Mouse (Mus musculus): ENCODE results near the gene Mrfap1.

Gene Mrfap1

DNA sequence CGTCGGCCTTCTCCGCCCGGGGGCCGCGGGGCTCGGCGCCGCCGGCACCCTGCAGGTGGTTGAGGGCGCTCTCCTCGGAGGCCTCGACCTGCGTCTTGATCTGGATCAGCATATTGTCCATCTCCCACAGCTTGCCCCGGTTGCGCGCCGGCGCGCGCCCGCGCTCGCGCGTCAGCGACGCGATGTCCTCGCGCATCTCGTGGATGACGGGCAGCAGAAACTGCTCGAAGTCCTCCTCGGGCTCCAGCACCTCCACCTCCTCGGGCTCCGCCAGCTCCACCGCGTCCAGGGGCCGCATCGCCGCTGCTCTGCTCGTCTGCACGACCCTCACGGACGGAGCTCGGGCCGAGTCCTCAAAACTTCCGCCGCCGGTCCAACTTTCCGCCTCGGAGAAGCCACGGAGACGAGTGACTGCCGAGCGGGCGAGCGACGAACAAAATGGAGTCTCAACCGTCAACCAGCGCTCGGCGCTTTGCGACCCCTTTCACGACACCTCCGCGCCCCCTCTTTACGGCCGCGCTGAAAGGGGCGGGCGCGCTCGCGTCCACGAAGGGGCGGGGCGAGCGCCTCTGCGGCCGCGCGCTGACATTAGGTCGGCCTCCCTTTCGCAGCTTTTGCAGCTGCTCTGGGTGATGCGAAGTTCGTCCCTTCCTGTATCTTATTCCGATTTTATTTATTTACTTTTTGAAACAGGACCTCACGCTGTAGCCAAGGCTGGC, at the start of gene Mrfap1:
Gene Mrfap1, minus strand, starts transcription at position 477 of the 719 bp plus-strand sequence.
- TF ChIP-seq GATA4 (IDR thresholded peaks at IDR 0.05; ENCODE audit: insufficient replicate concordance, low read length) = peak; percentile 13; the same call in 1 of the 2 replicates

DNA sequence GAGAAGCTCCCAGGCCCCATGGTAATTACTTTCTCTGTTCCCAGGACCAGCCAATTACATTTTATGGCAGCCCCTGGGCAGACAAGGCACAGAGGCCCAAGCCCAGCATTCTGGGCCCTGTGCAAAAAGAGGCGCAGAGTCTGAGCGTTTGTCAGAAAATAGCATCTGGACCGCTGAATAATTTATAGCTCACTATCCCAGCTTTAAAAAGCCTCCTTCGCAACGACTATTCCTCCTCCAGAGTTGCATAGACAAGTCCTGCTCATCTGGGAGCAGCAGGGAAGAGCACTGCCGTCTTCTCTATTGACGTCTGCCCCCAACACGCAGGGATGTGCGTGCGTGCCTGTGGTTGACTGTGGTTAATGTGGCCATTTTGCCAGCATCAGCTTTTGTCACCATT, 47.9 kb upstream of the Mrfap1 start:
- TF ChIP-seq GATA4 (IDR thresholded peaks at IDR 0.05; ENCODE audit: insufficient replicate concordance, low read length) = no peak

GRCm38 (mm10) chr5:36841701-36842100, 45.1 kb upstream of the Mrfap1 start:
- no peak for TF ChIP-seq GATA4 (IDR thresholded peaks at IDR 0.05; ENCODE audit: insufficient replicate concordance, low read length)

GRCm38 (mm10) chr5:36840092-36840491, 43.5 kb upstream of the Mrfap1 start:
- no peak for TF ChIP-seq GATA4 (IDR thresholded peaks at IDR 0.05; ENCODE audit: insufficient replicate concordance, low read length)

GRCm38 (mm10) chr5:36839602-36840001, 43.0 kb upstream of the Mrfap1 start:
- TF ChIP-seq GATA4 (IDR thresholded peaks at IDR 0.05; ENCODE audit: insufficient replicate concordance, low read length) = no peak

DNA sequence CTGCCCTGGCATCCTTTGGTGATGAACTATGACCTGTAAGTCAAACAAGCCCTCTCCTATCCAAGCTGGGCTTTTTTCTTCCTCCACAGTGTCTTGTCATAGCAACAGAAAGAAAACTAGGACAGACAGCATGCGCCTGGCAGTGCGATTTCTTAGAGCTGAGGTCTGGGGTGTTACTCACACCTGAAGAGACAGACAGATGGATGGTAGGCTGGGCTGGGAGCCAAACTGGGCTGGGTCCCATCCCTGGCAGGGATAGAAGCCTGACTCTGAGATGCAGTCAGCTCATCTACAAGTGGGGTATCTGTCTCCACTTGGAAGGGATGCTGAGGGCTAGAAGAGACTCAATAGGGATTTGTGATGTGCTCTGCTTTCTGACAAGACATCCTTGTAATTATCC, 42.5 kb upstream of the Mrfap1 start:
- no peak for TF ChIP-seq GATA4 (IDR thresholded peaks at IDR 0.05; ENCODE audit: insufficient replicate concordance, low read length)

- TF ChIP-seq GATA4 (IDR thresholded peaks at IDR 0.05; ENCODE audit: insufficient replicate concordance, low read length) = no peak
Measured at GRCm38 (mm10) chr5:36835933-36836332, 39.4 kb upstream of the Mrfap1 start.

DNA sequence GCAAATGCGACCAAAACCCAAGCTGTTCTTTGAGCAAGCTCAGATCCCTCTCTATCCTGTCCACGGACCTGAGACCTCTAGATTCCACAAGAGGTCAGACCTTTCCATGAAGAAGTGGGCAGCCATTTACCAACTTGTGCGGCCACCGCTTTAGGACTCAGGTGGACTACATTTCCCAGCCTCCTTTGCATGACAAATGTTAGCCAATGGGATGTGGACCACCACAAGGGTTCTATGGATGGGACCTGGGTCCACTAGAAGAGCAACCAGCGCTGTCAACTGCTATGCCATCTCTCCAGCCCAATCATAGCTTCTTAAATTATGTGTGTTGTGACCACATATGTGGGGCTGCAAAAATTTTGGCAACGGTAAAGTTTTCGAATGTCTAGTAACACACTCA, 34.7 kb upstream of the Mrfap1 start:
- no peak for TF ChIP-seq GATA4 (IDR thresholded peaks at IDR 0.05; ENCODE audit: insufficient replicate concordance, low read length)

DNA sequence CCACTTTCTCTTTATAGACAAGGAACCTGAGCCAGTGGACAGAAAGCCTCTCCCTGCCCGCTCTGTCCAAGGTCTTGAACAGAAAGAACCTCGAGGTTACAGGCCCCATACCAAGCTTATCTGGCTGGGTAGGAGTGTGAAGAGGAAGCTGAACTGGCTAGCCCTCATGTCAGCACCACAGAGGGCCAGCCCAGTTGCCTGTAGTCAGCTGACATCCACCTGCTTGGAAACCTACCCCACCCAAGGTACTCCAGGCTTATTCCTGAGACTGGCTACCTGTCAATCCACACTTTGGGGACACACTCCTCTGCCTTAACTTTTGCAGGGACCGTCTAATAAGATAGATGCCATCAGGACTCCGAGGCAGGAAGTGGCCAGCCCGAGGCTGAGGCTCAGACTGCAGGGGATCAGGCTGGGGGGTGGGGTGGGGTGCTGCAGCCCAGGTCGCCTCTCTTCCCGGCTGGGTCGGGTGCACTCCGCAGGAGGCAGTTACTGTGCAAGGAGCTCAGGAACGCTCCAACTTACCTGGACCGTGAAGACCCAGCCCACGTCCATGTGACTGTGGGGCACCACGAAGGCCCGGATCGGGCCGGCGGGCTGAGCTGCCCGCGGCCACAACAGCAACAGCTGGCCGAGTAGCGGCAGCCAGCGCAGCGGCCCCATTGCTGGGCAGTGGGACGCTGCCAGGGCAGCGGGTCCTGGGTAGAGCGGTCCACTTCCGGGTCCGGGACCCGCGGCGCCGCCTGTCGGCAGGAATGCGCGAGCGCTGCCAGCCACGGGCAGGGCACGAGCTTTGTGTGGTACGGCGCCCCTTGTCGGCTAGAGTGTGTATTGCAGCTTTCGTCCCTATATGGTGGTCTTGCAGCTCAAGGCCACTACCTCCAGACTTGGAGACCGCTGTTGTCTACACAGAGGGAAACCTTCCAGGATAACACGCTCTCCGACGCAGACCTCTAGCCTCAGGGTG, 33.6 kb upstream of the Mrfap1 start, which contains the start of gene Man2b2:
Gene Man2b2, minus strand, starts transcription at position 741 of the 967 bp plus-strand sequence.
- TF ChIP-seq GATA4 (IDR thresholded peaks at IDR 0.05; ENCODE audit: insufficient replicate concordance, low read length) = peak; percentile 33; the same call in 1 of the 2 replicates

GRCm38 (mm10) chr5:36829098-36829497, 32.5 kb upstream of the Mrfap1 start:
- TF ChIP-seq GATA4 (IDR thresholded peaks at IDR 0.05; ENCODE audit: insufficient replicate concordance, low read length) = no peak

DNA sequence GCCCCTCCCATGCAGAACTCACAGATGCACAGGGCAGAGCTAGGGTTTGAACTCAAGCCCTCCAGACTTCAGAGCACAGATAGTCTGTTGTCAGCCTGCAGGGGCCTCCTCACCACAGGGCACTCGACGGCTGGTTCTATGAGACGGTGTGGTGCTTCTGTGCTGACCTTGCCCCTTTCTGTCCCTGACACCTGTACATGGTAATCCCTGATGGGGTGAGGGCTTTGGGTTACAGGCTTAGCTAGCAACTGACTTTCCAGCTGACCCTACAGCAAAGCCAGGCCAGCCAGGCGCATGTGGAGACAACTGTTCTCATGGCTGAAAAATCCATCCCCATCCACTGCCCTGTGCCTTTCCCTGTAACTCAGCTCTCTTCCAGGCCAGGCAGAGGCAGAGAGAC, 26.3 kb upstream of the Mrfap1 start:
- no peak for TF ChIP-seq GATA4 (IDR thresholded peaks at IDR 0.05; ENCODE audit: insufficient replicate concordance, low read length)

GRCm38 (mm10) chr5:36820142-36820541, 23.6 kb upstream of the Mrfap1 start:
- no peak for TF ChIP-seq GATA4 (IDR thresholded peaks at IDR 0.05; ENCODE audit: insufficient replicate concordance, low read length)

GRCm38 (mm10) chr5:36819742-36820141, 23.2 kb upstream of the Mrfap1 start:
- TF ChIP-seq GATA4 (IDR thresholded peaks at IDR 0.05; ENCODE audit: insufficient replicate concordance, low read length) = no peak

DNA sequence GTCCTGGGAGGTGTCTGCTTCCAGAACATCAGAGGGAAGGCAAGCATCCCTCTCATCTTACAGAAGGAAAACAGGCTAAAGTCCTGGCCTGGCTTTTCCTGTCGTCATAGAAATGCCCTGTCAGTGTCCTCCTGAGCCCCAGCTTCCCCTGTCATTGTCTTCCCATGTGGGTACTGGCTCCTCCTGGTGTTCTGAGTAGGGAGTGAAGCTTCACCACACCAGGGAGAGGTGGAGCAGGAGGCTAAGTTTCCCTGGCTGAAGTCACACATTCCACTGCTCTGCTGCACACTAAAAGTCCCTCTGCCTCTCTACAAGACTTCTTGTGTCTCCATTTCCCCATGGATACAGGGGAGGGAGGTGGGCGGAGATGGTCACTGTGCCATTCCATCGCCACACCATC, 21.2 kb upstream of the Mrfap1 start:
- TF ChIP-seq GATA4 (IDR thresholded peaks at IDR 0.05; ENCODE audit: insufficient replicate concordance, low read length) = no peak

DNA sequence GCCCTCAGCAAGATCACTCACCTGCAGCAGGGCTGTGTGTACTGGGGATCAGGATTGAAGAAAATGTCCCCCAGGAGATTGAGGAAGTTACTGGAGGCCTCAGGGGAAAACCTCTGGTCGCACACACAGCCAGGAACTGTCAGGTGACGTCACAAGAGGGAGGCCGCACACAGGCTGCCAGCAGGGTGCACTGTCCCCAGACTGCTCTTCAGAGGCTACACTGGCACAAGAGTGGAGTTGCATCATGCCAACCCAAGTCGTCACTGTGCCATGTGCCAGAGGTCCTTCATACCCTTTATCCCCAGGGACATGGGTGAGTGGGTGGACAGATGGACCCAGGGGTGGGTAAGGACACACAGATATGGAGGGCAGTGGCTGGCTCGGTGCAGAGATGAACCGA, 18.0 kb upstream of the Mrfap1 start:
- TF ChIP-seq GATA4 (IDR thresholded peaks at IDR 0.05; ENCODE audit: insufficient replicate concordance, low read length) = no peak

- TF ChIP-seq GATA4 (IDR thresholded peaks at IDR 0.05; ENCODE audit: insufficient replicate concordance, low read length) = no peak
Measured at GRCm38 (mm10) chr5:36811413-36811812, 14.8 kb upstream of the Mrfap1 start.

Data from liver, adult (tissue).